Mouse (Mus musculus): ENCODE data around the gene 2610021A01Rik. TPM values are rescaled to one million over a fixed set of nuclear protein-coding genes. Genes with fewer than 3 reads are reported as not detected.

2610021A01Rik gene
- 10 to 100 TPM; 39.1 to 39.6 TPM for total RNA-seq (2023)

GRCm38 (mm10) chr7:41599034-41599813 is at the start of gene 2610021A01Rik:
2610021A01Rik (plus strand) TSS chr7:41599230.

DNA sequence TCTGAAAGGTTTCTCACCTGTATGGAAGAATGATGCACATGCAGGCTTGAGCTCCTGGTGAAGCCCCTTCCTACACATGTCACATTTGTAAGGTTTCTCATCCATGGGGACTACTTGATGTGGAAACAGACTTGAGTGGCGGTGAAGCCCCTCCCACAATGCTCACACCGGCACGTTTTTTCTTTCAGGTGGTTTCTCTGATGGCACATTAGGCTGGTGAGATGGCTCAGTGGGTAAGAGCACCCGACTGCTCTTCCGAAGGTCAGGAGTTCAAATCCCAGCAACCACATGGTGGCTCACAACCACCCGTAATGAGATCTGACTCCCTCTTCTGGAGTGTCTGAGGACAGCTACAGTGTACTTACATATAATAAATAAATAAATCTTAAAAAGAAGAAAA is 25.5 kb upstream of the 2610021A01Rik start, which contains the start of gene Gm6871:
Gm6871 (minus strand) TSS at position 101 of the 400 bp plus-strand sequence.

DNA sequence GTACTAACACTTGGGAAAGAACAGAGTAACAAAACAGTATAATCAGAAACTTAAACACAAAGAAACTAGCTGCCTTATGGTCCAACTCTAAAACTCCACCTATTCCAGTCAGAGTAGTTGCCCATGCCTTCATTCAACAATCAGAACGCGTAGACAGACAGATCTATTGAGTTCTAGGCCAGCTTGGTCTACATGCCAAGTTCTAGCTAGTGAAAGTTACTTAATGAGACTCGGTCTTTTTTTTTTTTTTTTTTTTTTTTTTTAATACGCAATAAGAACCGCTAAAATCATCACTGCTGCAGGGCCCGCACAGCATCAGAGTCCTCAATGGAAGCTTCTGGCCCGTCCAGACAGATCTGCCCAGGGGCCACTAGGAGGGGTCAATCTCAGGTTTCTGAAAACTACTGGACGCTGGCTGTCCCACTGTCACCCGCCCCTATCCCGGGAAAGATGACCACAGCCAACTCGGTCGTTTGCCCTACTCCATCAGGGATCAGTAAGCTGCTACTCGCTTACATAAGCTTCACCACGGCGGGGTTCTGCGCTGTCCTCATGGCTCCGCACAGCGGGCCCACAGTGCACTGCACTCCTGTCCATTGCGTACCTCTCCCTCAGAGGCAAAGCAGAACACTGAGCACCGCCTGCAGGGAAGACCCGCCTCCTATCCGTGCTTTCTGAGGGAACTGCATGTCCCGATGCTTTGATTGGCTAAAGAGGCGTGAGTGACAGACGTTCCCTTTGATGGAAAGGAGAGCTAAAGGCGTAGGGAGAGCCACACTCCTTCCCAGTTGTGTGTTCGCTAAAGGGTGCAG is 33.6 kb downstream of the 2610021A01Rik start, which contains the start of gene Zfp788:
Zfp788 (plus strand) TSS at position 795 of the 812 bp plus-strand sequence.

Other genes starting within 250 kb of the 2610021A01Rik start
- gene AI987944, start 205.9 kb upstream of the 2610021A01Rik start, total RNA-seq (2023) = 10 to 100 TPM; 20.2 to 25.4 TPM
- under 1 TPM in 1 of 2 experiments, not detected in 1; 0.15 TPM for gene Vmn2r57, start 150.5 kb upstream of the 2610021A01Rik start, total RNA-seq (2023)
- gene Gm20449, start 99.8 kb upstream of the 2610021A01Rik start, total RNA-seq (2023) = under 1 TPM; 0.27 to 0.49 TPM
- 10 to 100 TPM; 11.6 to 15.7 TPM for gene AW146154, start 99.3 kb upstream of the 2610021A01Rik start, total RNA-seq (2023)
- not detected for gene Gm6871, start 25.6 kb upstream of the 2610021A01Rik start, total RNA-seq (2023)
- 10 to 100 TPM; 19.7 to 24.3 TPM for gene Zfp788, start 34.0 kb downstream of the 2610021A01Rik start, total RNA-seq (2023)